Mouse (Mus musculus) kidney, adult 2 months (tissue): ENCODE measurements around the gene AC161166.1. TPM values are rescaled to one million over a fixed set of nuclear protein-coding genes. Genes with fewer than 3 reads are reported as not detected.
A peak's percentile ranks its signal among the peaks of the same experiment; 100 is the strongest.

Source experiments
- DNase-seq: peaks from one replicate; pipeline ENCODE4 v3.0.0; 2021
- H3K27ac ChIP-seq: fragments of 200-500 bp; 2 replicates; pipeline ENCODE4 v1.5.1; 2012; ENCODE audit warnings: low read depth, low read length, control low read depth, inconsistent platforms; ENCODE audit not compliant: insufficient read depth
- H3K27me3 ChIP-seq: fragments of 200-500 bp; replicated peaks from 2 replicates; pipeline ENCODE4 v1.6.1; 2012; ENCODE audit warnings: mild to moderate bottlenecking, moderate library complexity, low read length, inconsistent platforms; ENCODE audit not compliant: control insufficient read depth, insufficient read depth
- H3K36me3 ChIP-seq: fragments of 200-500 bp; 2 replicates; pipeline ENCODE4 v1.6.1; 2012; ENCODE audit warnings: mild to moderate bottlenecking, moderate library complexity, low read length, inconsistent platforms; ENCODE audit not compliant: control insufficient read depth, insufficient read depth
- H3K4me1 ChIP-seq: fragments of 200-500 bp; 2 replicates; pipeline ENCODE4 v1.6.1; 2011; ENCODE audit warnings: low read length; ENCODE audit not compliant: control insufficient read depth, insufficient read depth
- H3K4me3 ChIP-seq: fragments of 200-500 bp; 2 replicates; pipeline ENCODE4 v1.5.1; 2011; ENCODE audit warnings: mild to moderate bottlenecking, low read depth, low read length, control low read depth; ENCODE audit not compliant: insufficient read depth
- CTCF ChIP-seq: fragments of 200-500 bp; conservative IDR thresholded peaks from 2 replicates; pipeline ENCODE4 v1.5.1; 2011; ENCODE audit warnings: low read depth, mild to moderate bottlenecking, control low read depth, low read length, moderate library complexity, mixed read lengths; ENCODE audit not compliant: insufficient read depth, insufficient read length
- POLR2A ChIP-seq: fragments of 200-500 bp; IDR thresholded peaks from one replicate; pipeline ENCODE4 v1.6.1; 2011; ENCODE audit warnings: low read depth, low read length, control low read depth
- WGBS: fragments of 180-500 bp; shearing (Covaris S2); methylation state at CpG from one replicate; pipeline ENCODE4 v1.1.7; 2018; 5-methylcytosine and 5-hydroxymethylcytosine counted together
- polyA plus RNA-seq: library from polyadenylated mRNA; depleted of rRNA; stranded (reverse); fragments of >200 nt; gene quantifications from 2 replicates; pipeline ENCODE4 v1.2.3, GENCODE M21; 2012; rRNA removed

Gene AC161166.1
- not detected in 2 replicates for polyA plus RNA-seq

DNA sequence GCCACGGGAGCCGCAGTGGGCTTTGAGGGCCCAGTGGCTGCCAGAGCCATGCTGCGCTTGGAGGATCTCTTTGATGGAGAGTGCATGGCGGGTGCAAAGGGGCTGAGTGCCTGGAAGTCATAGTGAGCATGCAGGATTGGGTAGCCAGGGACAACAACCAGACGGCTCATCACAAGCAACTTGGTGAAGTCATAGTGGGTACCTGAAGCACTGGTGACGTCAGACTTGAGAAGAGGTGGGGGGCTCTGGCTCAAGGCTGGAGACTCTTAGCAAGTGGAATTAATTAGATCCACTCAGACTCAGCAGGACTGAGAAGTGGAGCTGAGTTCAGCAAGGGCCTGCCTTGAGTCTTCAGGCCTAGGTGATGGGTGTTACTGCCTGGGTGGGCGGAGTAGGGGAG is at the start of gene AC161166.1:
AC161166.1 (minus strand) TSS at position 101 of the 400 bp plus-strand sequence.
- no peak within 1 kb of the TSS for H3K4me3 ChIP-seq
- peaks cover 7% of the 10 kb centered on the region; the same call in 1 of the 2 replicates for H3K4me1 ChIP-seq
- TF ChIP-seq POLR2A (no peak), CTCF (no peak)
- WGBS, result 92% methylated on average over 7 of the region's 7 CpGs
- H3K36me3 ChIP-seq, result no peaks in the 10 kb centered on the region
- H3K27ac ChIP-seq, result no peak within 1 kb of the TSS
- no peaks in the 10 kb centered on the region for H3K27me3 ChIP-seq
- DNase-seq, result no peak

DNA sequence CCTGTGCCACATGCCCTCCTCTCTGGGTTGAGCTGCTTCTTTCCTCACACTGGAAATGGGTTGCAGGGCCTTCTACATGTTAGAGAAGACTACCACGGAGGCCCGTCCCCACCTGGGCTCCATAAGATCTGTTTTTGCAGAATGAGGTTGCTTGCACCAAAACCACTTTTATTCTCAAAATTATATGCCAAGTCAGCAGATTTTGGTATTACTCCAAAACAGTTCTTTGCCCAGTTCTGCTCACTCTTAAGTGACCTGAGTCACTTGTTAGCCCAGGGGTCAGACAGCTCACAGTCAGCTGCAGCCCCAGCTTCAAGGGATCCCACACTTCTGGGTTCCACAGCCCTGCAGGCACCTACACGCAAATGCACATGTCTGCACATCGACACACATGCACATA is 49.2 kb upstream of the AC161166.1 start:
- Histone ChIP-seq H3K36me3 (no peaks in the 10 kb centered on the region), H3K4me1 (no peaks in the 10 kb centered on the region), H3K27me3 (no peaks in the 10 kb centered on the region), H3K27ac (no peak overlapping the region), H3K4me3 (no peak overlapping the region)
- WGBS, result 76% methylated on average over 4 of the region's 4 CpGs
- no peak for TF ChIP-seq POLR2A
- no peak for TF ChIP-seq CTCF
- no peak for DNase-seq

DNA sequence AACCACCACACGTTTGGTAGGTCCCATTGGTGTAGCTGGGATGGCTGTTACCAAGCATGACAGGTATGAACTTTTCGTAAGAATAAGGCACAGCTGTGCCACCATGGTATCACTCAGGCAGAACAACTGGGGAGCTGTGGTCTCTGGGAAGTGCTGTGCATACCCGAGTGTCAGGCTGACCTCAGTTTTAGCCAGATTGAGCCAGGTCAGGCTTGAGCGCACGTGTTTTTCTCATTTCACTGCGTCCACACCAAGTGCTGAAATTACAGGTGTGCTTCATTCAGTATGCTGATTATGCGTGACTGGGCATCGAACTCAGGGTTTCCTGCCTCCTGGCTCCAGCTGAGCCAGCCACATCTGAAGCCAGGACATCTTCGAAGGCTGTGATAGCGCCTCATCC is 43.5 kb upstream of the AC161166.1 start:
- H3K36me3 ChIP-seq, result no peaks in the 10 kb centered on the region
- no peak overlapping the region for H3K4me3 ChIP-seq
- TF ChIP-seq CTCF, result no peak
- TF ChIP-seq POLR2A, result no peak
- H3K27me3 ChIP-seq, result no peaks in the 10 kb centered on the region
- peak; percentile 58 for DNase-seq
- peaks cover 7% of the 10 kb centered on the region; the same call in 1 of the 2 replicates for H3K4me1 ChIP-seq
- no peak overlapping the region for H3K27ac ChIP-seq
- 49% methylated on average over 10 of the region's 10 CpGs for WGBS

DNA sequence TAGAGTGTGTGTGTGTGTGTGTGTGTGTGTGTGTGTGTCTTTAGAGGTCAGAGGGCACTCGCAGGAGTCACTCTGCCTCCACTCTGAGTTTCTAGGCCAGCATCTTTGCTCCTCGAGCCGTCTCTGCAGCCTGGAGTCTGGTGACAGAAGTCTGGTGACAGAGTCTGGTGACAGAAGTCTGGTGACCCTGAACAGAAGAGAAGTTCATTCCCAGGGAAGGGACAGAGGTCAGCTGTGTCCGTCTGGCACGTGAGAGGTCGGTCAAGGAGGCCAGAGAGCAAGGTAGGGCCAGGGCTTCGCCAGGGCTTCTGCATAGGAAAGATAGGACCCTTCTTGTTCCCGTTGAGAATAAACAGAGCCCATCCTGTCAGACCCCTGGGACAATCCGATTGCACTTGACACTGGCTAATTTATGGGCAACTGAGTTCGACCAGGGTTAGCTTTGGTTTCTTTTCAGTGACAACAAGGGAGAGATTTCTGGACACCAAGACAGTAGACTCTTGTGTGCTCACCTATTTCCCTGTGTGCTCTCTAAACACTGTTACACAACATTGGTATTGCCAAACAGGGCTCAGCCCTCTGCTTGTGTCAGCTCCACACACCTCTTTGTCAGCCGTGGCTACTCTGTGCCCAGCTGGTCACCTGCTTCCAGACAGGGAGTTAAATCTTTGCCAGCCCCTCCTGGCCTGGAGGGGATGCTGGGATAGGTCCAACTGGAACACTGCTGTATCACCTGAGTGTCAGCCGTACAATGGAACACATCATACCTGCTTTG is 39.9 kb upstream of the AC161166.1 start:
- WGBS, result 51% methylated on average over 12 of the region's 12 CpGs
- Histone ChIP-seq H3K4me3 (no peak overlapping the region), H3K36me3 (no peaks in the 10 kb centered on the region), H3K4me1 (peaks cover 13% of the 10 kb centered on the region), H3K27ac (no peak overlapping the region), H3K27me3 (no peaks in the 10 kb centered on the region)
- peak; percentile 42 for DNase-seq
- TF ChIP-seq CTCF (no peak), POLR2A (no peak)

DNA sequence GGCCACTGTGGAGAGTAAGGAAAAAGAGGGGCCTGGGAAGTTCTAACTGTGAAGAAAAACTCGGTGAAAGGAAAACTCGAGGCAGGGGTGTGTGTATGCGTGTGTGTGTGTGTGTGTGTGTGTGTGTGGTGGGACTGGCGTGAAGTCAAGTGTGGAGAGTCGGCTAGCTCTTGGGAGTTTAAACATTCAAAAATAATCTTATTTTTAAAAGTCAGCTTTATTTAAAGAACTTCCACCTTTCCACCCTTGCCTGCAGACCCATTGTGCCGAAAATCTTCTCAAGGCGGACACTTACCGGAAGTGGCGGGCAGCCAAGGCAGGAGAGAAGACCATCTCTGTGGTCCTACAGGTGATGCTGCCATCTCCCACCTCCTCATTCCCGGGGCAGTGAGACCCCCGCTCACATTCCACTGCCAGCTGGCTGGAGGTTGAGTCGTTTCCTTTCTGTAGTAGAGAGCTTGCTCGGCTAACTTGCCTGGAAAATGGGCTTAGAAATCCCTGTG is 35.3 kb upstream of the AC161166.1 start:
- H3K4me3 ChIP-seq, result peak overlapping the region; percentile 78
- no peak for DNase-seq
- no peak overlapping the region for H3K27ac ChIP-seq
- H3K27me3 ChIP-seq, result no peaks in the 10 kb centered on the region
- peaks cover 18% of the 10 kb centered on the region for H3K4me1 ChIP-seq
- H3K36me3 ChIP-seq, result no peaks in the 10 kb centered on the region
- WGBS, result 11% methylated on average over 13 of the region's 13 CpGs
- TF ChIP-seq CTCF (no peak), POLR2A (no peak)

DNA sequence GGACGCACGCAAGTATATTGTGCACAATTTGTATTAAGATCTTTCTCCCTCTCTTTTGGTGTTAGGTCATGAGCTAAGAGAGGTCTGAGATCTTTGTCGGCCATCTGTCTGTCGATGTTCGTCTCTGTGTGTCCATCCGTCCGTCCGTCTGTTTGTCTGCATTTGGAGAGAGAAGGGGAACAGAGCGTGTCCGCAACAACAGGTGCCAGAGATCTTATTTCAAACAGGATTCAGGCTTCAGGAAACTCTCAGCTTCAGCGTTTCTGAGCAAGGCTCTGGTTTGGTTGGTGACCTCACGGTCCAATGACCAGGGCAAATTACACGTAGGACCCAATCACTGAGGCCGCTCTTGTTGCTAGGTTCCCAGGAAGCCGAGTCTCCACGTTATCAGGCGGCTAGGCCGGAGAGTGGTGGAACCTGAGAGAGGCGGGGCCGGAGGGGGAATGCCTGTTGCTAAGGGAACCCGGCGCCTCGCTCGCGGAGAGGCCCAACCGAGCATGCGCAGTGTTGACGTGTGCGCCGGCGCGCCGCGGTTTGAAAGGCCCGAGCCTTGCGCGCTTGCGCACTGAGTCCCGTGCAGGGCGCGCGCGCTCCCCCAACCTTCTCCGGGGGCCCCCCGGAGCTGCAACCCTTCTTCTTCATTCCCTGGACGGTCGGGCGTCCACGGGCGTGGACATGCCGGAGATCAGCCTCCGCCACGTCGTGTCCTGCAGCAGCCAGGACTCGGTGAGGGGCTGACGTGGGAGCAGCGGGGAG is 34.6 kb upstream of the AC161166.1 start:
- TF ChIP-seq CTCF (no peak), POLR2A (no peak)
- WGBS, result under 1% methylated on average over 57 of the region's 57 CpGs
- H3K4me3 ChIP-seq, result peak overlapping the region; percentile 78
- H3K4me1 ChIP-seq, result peaks cover 11% of the 10 kb centered on the region
- no peaks in the 10 kb centered on the region for H3K27me3 ChIP-seq
- H3K36me3 ChIP-seq, result no peaks in the 10 kb centered on the region
- DNase-seq, result peak; percentile 100
- H3K27ac ChIP-seq, result peak overlapping the region; percentile 72

DNA sequence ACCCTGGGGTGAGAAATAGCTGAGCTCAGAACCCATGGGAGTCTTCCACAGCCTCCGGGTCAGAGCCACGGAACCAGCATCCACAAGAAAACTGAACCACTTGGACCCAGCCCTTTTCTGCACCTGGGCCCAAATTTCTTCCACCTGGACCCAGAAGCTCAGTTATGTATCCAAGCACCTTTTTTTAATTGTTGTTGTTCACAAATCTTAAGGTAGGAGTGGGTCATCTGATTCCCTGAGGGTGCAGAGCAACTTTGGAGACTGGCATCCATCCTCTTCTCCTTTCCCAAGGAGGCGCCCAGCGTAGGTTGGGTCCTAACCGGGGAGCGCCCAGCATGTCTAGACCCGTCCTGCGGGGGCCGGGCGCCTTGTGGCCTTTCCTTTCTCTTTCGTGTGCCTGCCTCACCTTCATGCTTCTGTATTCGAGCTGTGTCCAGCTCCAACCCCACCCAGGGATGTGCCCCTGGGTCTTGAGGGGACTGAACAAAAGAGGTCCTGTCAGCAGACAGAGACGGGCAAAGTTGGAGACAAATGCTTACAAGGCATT is 33.9 kb upstream of the AC161166.1 start, which contains the start of the genes Pinlyp and Xrcc1:
Pinlyp (minus strand) TSS at position 51 of the 547 bp plus-strand sequence.
Xrcc1 (plus strand) TSS at position 222 of the 547 bp plus-strand sequence.
- no peak for DNase-seq
- H3K27me3 ChIP-seq, result no peaks in the 10 kb centered on the region
- H3K4me3 ChIP-seq, result peak within 1 kb of the TSS; percentile 78
- peak within 1 kb of the TSS; percentile 72 for H3K27ac ChIP-seq
- no peaks in the 10 kb centered on the region for H3K36me3 ChIP-seq
- peaks cover 11% of the 10 kb centered on the region for H3K4me1 ChIP-seq
- TF ChIP-seq CTCF (no peak), POLR2A (no peak)
- 20% methylated on average over 13 of the region's 13 CpGs for WGBS
